Mouse (Mus musculus): ENCODE results near the gene Tmco4. TPM values are rescaled to one million over a fixed set of nuclear protein-coding genes. Genes with fewer than 3 reads are reported as not detected.
A peak's percentile ranks its signal among the peaks of the same experiment; 100 is the strongest.

The Tmco4 gene
- polyA plus RNA-seq (2014; fragmentation: Nextera tagmentation; extraction: Ambion mirVana), result 0.61 and 1.3 TPM in 2 replicates

DNA sequence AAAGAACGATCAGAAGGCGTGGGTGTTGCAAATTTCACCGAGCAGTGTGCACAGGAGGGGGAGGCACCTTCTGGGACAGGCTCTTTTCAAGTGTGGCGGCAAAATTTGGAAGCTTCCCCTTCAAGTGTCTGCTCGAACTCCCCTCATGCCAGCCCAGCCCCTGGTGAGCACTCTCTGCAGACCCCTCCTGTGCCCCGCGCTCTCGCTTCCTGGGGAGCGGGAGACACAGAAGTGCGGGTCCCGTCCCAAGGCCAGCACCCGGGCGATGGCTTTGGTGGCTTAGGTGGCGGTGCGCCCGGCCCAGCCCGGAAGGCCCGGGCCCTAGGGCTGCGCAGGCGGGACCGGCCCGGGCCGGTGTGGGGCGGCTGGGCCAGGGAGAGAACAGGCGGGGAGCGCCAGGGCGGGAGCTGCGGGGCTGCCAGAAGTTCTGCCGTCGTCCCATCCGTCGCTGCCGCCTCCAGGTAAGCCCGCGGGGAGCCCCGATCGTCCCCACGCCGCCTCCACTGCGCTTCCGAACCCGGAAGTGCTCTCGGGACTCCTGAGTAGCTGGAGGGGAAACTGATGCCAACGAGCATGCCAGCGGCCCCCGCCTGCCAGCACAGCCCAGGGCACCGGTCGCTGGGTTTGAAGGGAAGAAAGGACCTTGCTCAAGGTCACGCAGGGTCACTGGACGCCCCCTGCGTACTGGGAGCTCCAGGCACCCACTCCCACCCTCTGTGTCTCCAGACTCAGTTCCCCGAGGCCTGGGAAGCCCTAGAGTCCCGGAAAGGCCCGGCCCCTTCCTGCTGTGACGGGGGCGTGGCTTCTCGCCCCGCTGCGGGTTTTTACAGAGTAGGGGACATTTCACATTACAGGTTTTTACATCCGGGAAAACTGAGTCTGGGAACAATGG, at the start of gene Tmco4:
Gene Tmco4 (plus strand): TSS at position 62 of the 892 bp plus-strand sequence.
- WGBS, result 2% methylated on average over 57 of the region's 60 CpGs
- no peak within 1 kb of the TSS for H3K27ac ChIP-seq (ENCODE audit: low read depth, low read length)
- peak; percentile 53 for ATAC-seq (ENCODE audit: low FRiP score)

GRCm38 (mm10) chr4:138925561-138925960, 47.1 kb upstream of the Tmco4 start:
- Histone ChIP-seq H3K9ac (ENCODE audit: low read depth, low read length) (no peak overlapping the region), H3K4me1 (replicated peaks; ENCODE audit: control insufficient read depth, insufficient read depth, low read length) (no peaks in the 10 kb centered on the region), H3K36me3 (ENCODE audit: control insufficient read depth, insufficient read depth, low read length) (no peaks in the 10 kb centered on the region), H3K4me2 (replicated peaks; ENCODE audit: low read depth, low read length) (no peak overlapping the region), H3K27ac (ENCODE audit: low read depth, low read length) (no peak overlapping the region), H3K4me3 (ENCODE audit: low read depth, low read length) (no peak overlapping the region), H3K27me3 (ENCODE audit: control insufficient read depth, insufficient read depth, low read length) (no peaks in the 10 kb centered on the region), H3K9me3 (ENCODE audit: control insufficient read depth, low read length) (no peaks in the 10 kb centered on the region)
- 72% methylated on average over 2 of the region's 2 CpGs for WGBS
- DNase-seq (ENCODE audit: low spot score) (no peak), ATAC-seq (ENCODE audit: low FRiP score) (no peak)

More for the DNA sequence above, at the start of gene Tmco4:
- Histone ChIP-seq H3K9ac (ENCODE audit: low read depth, low read length) (peak within 1 kb of the TSS; percentile 67), H3K36me3 (ENCODE audit: control insufficient read depth, insufficient read depth, low read length) (no peaks in the 10 kb centered on the region), H3K27me3 (ENCODE audit: control insufficient read depth, insufficient read depth, low read length) (no peaks in the 10 kb centered on the region), H3K4me1 (replicated peaks; ENCODE audit: control insufficient read depth, insufficient read depth, low read length) (no peaks in the 10 kb centered on the region), H3K4me3 (ENCODE audit: low read depth, low read length) (peak within 1 kb of the TSS; percentile 45), H3K4me2 (replicated peaks; ENCODE audit: low read depth, low read length) (peak within 1 kb of the TSS; percentile 98), H3K9me3 (ENCODE audit: control insufficient read depth, low read length) (no peaks in the 10 kb centered on the region)
- DNase-seq (ENCODE audit: low spot score), result peak; percentile 76

- H3K4me3 ChIP-seq (ENCODE audit: low read depth, low read length), result no peak overlapping the region
- no peaks in the 10 kb centered on the region for H3K27me3 ChIP-seq (ENCODE audit: control insufficient read depth, insufficient read depth, low read length)
- DNase-seq (ENCODE audit: low spot score), result no peak
- H3K27ac ChIP-seq (ENCODE audit: low read depth, low read length), result no peak overlapping the region
- WGBS, result 78% methylated on average over 3 of the region's 3 CpGs
- no peak for ATAC-seq (ENCODE audit: low FRiP score)
- no peak overlapping the region for H3K4me2 ChIP-seq (replicated peaks; ENCODE audit: low read depth, low read length)
- H3K9me3 ChIP-seq (ENCODE audit: control insufficient read depth, low read length), result no peaks in the 10 kb centered on the region
- no peak overlapping the region for H3K9ac ChIP-seq (ENCODE audit: low read depth, low read length)
- H3K36me3 ChIP-seq (ENCODE audit: control insufficient read depth, insufficient read depth, low read length), result no peaks in the 10 kb centered on the region
- H3K4me1 ChIP-seq (replicated peaks; ENCODE audit: control insufficient read depth, insufficient read depth, low read length), result no peaks in the 10 kb centered on the region
These were observed 38.8 kb upstream of the Tmco4 start for GRCm38 (mm10) chr4:138933862-138934261.

DNA sequence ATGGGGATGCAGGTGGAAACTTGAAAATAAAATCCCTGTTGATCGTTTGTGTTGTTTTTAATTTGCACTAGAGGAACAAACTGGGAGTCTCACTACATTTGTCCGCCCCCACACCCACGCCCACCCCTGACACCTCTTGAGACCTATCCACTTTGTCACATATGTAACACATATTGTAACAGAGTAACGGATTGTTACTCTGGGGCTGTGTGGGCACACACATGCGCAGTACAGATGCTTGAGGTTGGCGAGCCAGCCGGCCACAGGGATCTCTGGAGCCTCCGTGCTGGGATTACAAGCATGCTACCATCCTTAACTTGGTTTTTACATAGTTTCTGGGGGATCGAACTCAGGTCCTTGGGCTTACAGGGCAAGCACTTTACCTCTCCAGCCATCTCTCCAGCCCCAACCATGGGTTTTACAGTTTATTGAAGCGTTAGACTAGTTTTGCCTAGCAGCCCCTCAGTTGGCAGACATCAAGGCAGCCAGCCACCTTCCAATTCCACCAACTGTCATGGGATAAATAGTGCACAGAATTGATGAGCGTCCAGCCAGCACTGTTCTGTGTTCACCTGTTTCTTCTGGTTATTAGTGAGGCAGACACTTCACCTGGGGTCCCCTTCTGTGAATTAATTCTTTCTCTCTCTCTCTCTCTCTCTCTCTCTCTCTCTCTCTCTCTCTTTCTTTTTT, 38.1 kb upstream of the Tmco4 start:
- Histone ChIP-seq H3K4me2 (replicated peaks; ENCODE audit: low read depth, low read length) (no peak overlapping the region), H3K27ac (ENCODE audit: low read depth, low read length) (no peak overlapping the region), H3K27me3 (ENCODE audit: control insufficient read depth, insufficient read depth, low read length) (no peaks in the 10 kb centered on the region), H3K4me1 (replicated peaks; ENCODE audit: control insufficient read depth, insufficient read depth, low read length) (no peaks in the 10 kb centered on the region), H3K36me3 (ENCODE audit: control insufficient read depth, insufficient read depth, low read length) (no peaks in the 10 kb centered on the region), H3K9ac (ENCODE audit: low read depth, low read length) (no peak overlapping the region), H3K4me3 (ENCODE audit: low read depth, low read length) (no peak overlapping the region), H3K9me3 (ENCODE audit: control insufficient read depth, low read length) (no peaks in the 10 kb centered on the region)
- ATAC-seq (ENCODE audit: low FRiP score) (no peak), DNase-seq (ENCODE audit: low spot score) (no peak)
- 90% methylated on average over 11 of the region's 11 CpGs for WGBS

DNA sequence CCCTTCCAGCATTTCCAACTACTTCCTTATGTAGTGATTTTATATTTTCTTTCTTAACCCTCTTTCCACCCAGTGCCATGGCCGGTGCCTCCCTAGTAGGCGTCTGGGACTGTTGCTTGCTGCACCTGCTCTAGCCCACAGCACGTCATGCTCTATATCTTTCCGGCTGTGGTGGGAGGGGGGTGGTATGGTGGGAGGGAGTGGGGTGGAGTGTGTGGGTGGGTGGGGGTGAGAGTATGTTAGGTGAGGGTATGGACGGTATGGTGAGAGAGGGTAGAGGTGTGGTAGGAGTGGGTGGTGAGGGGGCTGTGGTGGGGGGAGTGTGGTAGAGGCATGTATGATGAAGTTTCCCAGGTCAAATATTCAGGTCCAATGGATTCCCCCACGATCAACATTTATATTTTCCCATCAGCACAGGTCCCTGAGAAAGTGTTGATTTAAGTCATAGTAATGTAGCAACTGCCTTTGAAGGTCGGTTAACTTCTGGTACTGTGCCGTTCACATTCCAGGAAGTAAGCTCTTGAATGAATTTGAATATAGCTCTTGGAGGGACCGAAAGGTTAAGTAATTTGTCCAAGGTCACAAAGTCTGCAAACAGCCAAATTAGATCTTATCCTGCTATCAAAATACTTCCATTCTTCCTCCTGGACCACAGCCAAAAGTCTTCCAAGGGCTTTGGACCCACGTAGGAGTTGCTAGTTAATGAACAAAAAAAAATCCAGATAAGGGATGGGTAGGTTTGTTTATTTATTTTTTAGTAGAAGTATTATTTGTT, 34.0 kb upstream of the Tmco4 start:
- Histone ChIP-seq H3K4me1 (replicated peaks; ENCODE audit: control insufficient read depth, insufficient read depth, low read length) (0 out of 2 replicates have a peak, but pooled peaks cover 3% of the 10 kb centered on the region), H3K4me3 (ENCODE audit: low read depth, low read length) (no peak overlapping the region), H3K27ac (ENCODE audit: low read depth, low read length) (no peak overlapping the region), H3K4me2 (replicated peaks; ENCODE audit: low read depth, low read length) (no peak overlapping the region), H3K9ac (ENCODE audit: low read depth, low read length) (no peak overlapping the region), H3K36me3 (ENCODE audit: control insufficient read depth, insufficient read depth, low read length) (no peaks in the 10 kb centered on the region), H3K27me3 (ENCODE audit: control insufficient read depth, insufficient read depth, low read length) (no peaks in the 10 kb centered on the region), H3K9me3 (ENCODE audit: control insufficient read depth, low read length) (no peaks in the 10 kb centered on the region)
- ATAC-seq (ENCODE audit: low FRiP score), result no peak
- WGBS, result 90% methylated on average over 10 of the region's 10 CpGs
- no peak for DNase-seq (ENCODE audit: low spot score)

- Histone ChIP-seq H3K27me3 (ENCODE audit: control insufficient read depth, insufficient read depth, low read length) (no peaks in the 10 kb centered on the region), H3K36me3 (ENCODE audit: control insufficient read depth, insufficient read depth, low read length) (no peaks in the 10 kb centered on the region), H3K4me2 (replicated peaks; ENCODE audit: low read depth, low read length) (no peak overlapping the region), H3K9me3 (ENCODE audit: control insufficient read depth, low read length) (no peaks in the 10 kb centered on the region), H3K4me1 (replicated peaks; ENCODE audit: control insufficient read depth, insufficient read depth, low read length) (0 out of 2 replicates have a peak, but pooled peaks cover 3% of the 10 kb centered on the region), H3K9ac (ENCODE audit: low read depth, low read length) (no peak overlapping the region), H3K4me3 (ENCODE audit: low read depth, low read length) (no peak overlapping the region), H3K27ac (ENCODE audit: low read depth, low read length) (no peak overlapping the region)
- 58% methylated on average over 4 of the region's 4 CpGs for WGBS
- DNase-seq (ENCODE audit: low spot score), result peak; percentile 15
- no peak for ATAC-seq (ENCODE audit: low FRiP score)
These were observed 33.2 kb upstream of the Tmco4 start for GRCm38 (mm10) chr4:138939481-138939880.

GRCm38 (mm10) chr4:138941401-138941800, 31.3 kb upstream of the Tmco4 start:
- Histone ChIP-seq H3K4me1 (replicated peaks; ENCODE audit: control insufficient read depth, insufficient read depth, low read length) (0 out of 2 replicates have a peak, but pooled peaks cover 3% of the 10 kb centered on the region), H3K9ac (ENCODE audit: low read depth, low read length) (no peak overlapping the region), H3K27ac (ENCODE audit: low read depth, low read length) (no peak overlapping the region), H3K9me3 (ENCODE audit: control insufficient read depth, low read length) (no peaks in the 10 kb centered on the region), H3K4me3 (ENCODE audit: low read depth, low read length) (no peak overlapping the region), H3K4me2 (replicated peaks; ENCODE audit: low read depth, low read length) (no peak overlapping the region), H3K36me3 (ENCODE audit: control insufficient read depth, insufficient read depth, low read length) (no peaks in the 10 kb centered on the region), H3K27me3 (ENCODE audit: control insufficient read depth, insufficient read depth, low read length) (no peaks in the 10 kb centered on the region)
- peak; percentile 21 for DNase-seq (ENCODE audit: low spot score)
- 44% methylated on average over 7 of the region's 7 CpGs for WGBS
- no peak for ATAC-seq (ENCODE audit: low FRiP score)

DNA sequence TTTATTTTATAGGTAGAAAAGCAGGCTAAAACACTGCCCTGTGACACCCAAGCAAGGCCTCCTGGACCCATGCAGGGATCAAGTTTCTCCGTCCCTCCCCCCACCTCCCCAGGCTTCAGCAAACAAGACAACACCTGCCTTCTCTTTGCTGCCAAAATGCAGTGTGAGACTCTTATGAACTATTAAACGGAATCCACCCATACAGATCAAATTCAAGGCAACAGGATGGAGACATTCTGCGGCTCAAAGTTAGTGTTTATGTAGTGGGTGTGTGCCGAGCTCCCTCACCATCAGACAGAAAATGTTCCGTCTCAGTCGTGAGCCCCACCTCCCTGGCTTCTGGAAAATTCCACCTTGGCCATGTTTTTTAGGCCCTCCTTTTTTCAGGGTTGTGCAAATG, 30.7 kb upstream of the Tmco4 start:
- no peaks in the 10 kb centered on the region for H3K9me3 ChIP-seq (ENCODE audit: control insufficient read depth, low read length)
- DNase-seq (ENCODE audit: low spot score), result no peak
- no peak for ATAC-seq (ENCODE audit: low FRiP score)
- H3K4me2 ChIP-seq (replicated peaks; ENCODE audit: low read depth, low read length), result no peak overlapping the region
- no peak overlapping the region for H3K9ac ChIP-seq (ENCODE audit: low read depth, low read length)
- 0 out of 2 replicates have a peak, but pooled peaks cover 3% of the 10 kb centered on the region for H3K4me1 ChIP-seq (replicated peaks; ENCODE audit: control insufficient read depth, insufficient read depth, low read length)
- no peaks in the 10 kb centered on the region for H3K36me3 ChIP-seq (ENCODE audit: control insufficient read depth, insufficient read depth, low read length)
- no peak overlapping the region for H3K4me3 ChIP-seq (ENCODE audit: low read depth, low read length)
- no peaks in the 10 kb centered on the region for H3K27me3 ChIP-seq (ENCODE audit: control insufficient read depth, insufficient read depth, low read length)
- H3K27ac ChIP-seq (ENCODE audit: low read depth, low read length), result no peak overlapping the region
- WGBS, result 60% methylated on average over 6 of the region's 6 CpGs

Measured in hindbrain, embryonic 11.5 days (tissue).